Mouse (Mus musculus): ENCODE measurements around the gene Gucd1.

- TF ChIP-seq CTCF (IDR thresholded peaks at IDR 0.05; ENCODE audit: low read depth), result no peak
- no peak for TF ChIP-seq EP300 (IDR thresholded peaks at IDR 0.05; ENCODE audit: low read depth)
Measured at GRCm38 (mm10) chr10:75491936-75492262, 25.9 kb downstream of the Gucd1 start.

Measured in heart, postnatal 0 days (tissue).